Mouse (Mus musculus) brain, embryonic 14.5 days (tissue): ENCODE data around the gene Gipc2. TPM values are rescaled to one million over a fixed set of nuclear protein-coding genes. Genes with fewer than 3 reads are reported as not detected.

Experiments used
- DNase-seq: peaks from one replicate; pipeline ENCODE4 v3.0.0-alpha.2; 2011; ENCODE audit warnings: low read depth
- CTCF ChIP-seq: fragments of 200-500 bp; IDR thresholded peaks from 2 replicates; pipeline ENCODE4 v1.5.1; 2012; ENCODE audit warnings: inconsistent platforms, mild to moderate bottlenecking, moderate library complexity, borderline replicate concordance; ENCODE audit not compliant: insufficient read depth, insufficient read length; ENCODE audit errors: extremely low read depth
- POLR2A ChIP-seq: fragments of 200-500 bp; IDR thresholded peaks from 2 replicates; pipeline ENCODE4 v1.6.1; 2012; ENCODE audit warnings: mild to moderate bottlenecking, inconsistent platforms, borderline replicate concordance; ENCODE audit not compliant: poor library complexity, insufficient read depth, insufficient read length, severe bottlenecking; ENCODE audit errors: extremely low read depth
- polyA plus RNA-seq: library from polyadenylated mRNA; depleted of rRNA; stranded (reverse); fragments of >200 nt; gene quantifications from 2 replicates; pipeline ENCODE4 v1.2.3, GENCODE M21; 2012

Gipc2 gene
- polyA plus RNA-seq, 1 experiment: 6.0 TPM

GRCm38 (mm10) chr3:152189306-152189705 is 23.3 kb upstream of the Gipc2 start:
- DNase-seq: no peak
- no peak for TF ChIP-seq CTCF
- no peak for TF ChIP-seq POLR2A

GRCm38 (mm10) chr3:152186106-152186505 is 20.1 kb upstream of the Gipc2 start:
- no peak for DNase-seq
- TF ChIP-seq POLR2A: no peak
- no peak for TF ChIP-seq CTCF

GRCm38 (mm10) chr3:152183522-152183921 is 17.5 kb upstream of the Gipc2 start:
- no peak for TF ChIP-seq POLR2A
- TF ChIP-seq CTCF: no peak
- no peak for DNase-seq

GRCm38 (mm10) chr3:152180624-152181023 is 14.6 kb upstream of the Gipc2 start:
- TF ChIP-seq CTCF (no peak), POLR2A (no peak)
- no peak for DNase-seq

- TF ChIP-seq POLR2A: no peak
- TF ChIP-seq CTCF: no peak
- DNase-seq: no peak
These were observed 13.3 kb upstream of the Gipc2 start for GRCm38 (mm10) chr3:152179285-152179684.

- no peak for DNase-seq
- no peak for TF ChIP-seq POLR2A
- no peak for TF ChIP-seq CTCF
These were observed 12.8 kb upstream of the Gipc2 start for GRCm38 (mm10) chr3:152178816-152179215.

- TF ChIP-seq POLR2A (no peak), CTCF (no peak)
- DNase-seq: no peak
These were observed 6.4 kb upstream of the Gipc2 start for GRCm38 (mm10) chr3:152172322-152172935.

- no peak for TF ChIP-seq POLR2A
- TF ChIP-seq CTCF: no peak
These were observed 5.8 kb upstream of the Gipc2 start for GRCm38 (mm10) chr3:152171862-152172261.

GRCm38 (mm10) chr3:152171236-152171635 is 5.2 kb upstream of the Gipc2 start:
- TF ChIP-seq POLR2A: no peak
- TF ChIP-seq CTCF: no peak
- no peak for DNase-seq

More at GRCm38 (mm10) chr3:152171862-152172261, 5.8 kb upstream of the Gipc2 start:
- DNase-seq: no peak

GRCm38 (mm10) chr3:152170407-152170806 is 4.4 kb upstream of the Gipc2 start:
- no peak for DNase-seq
- TF ChIP-seq POLR2A (no peak), CTCF (no peak)

GRCm38 (mm10) chr3:152168007-152168406 is 2.0 kb upstream of the Gipc2 start:
- DNase-seq: no peak
- TF ChIP-seq CTCF (no peak), POLR2A (no peak)

- TF ChIP-seq POLR2A (no peak), CTCF (no peak)
- DNase-seq: peak; percentile 73
These were observed 845 bp upstream of the Gipc2 start for GRCm38 (mm10) chr3:152166699-152167451.

- DNase-seq: peak; percentile 72
- TF ChIP-seq POLR2A: no peak
- TF ChIP-seq CTCF: no peak
These were observed 505 bp downstream of the Gipc2 start for GRCm38 (mm10) chr3:152165351-152166098.
